Mouse (Mus musculus) bone marrow, adult 2 months (tissue): ENCODE measurements around the gene Raph1. TPM values are rescaled to one million over a fixed set of nuclear protein-coding genes. Genes with fewer than 3 reads are reported as not detected.
A peak's percentile ranks its signal among the peaks of the same experiment; 100 is the strongest.
"Not testable (repeated sequence)": the region's sequence is repeated elsewhere in the genome, so short reads cannot be mapped to it uniquely, and the experiment has no call there.

Experiments used
- H3K27ac ChIP-seq: fragments of 200-500 bp; 2 replicates; pipeline ENCODE4 v1.5.1; 2012; ENCODE audit warnings: low read depth, mild to moderate bottlenecking, control low read depth, inconsistent platforms, low read length; ENCODE audit not compliant: control insufficient read depth, poor library complexity, insufficient read depth
- H3K4me1 ChIP-seq: fragments of 200-500 bp; 2 replicates; pipeline ENCODE4 v1.6.1; 2011; ENCODE audit warnings: low read length; ENCODE audit not compliant: control insufficient read depth, insufficient read depth
- H3K4me3 ChIP-seq: fragments of 200-500 bp; replicated peaks from 2 replicates; pipeline ENCODE3; 2011; ENCODE audit warnings: mild to moderate bottlenecking, low read depth, low read length, control low read depth; ENCODE audit not compliant: control insufficient read depth
- CTCF ChIP-seq: fragments of 200-500 bp; IDR thresholded peaks from 2 replicates; pipeline ENCODE4 v1.5.1; 2011; ENCODE audit warnings: low read length, control low read depth; ENCODE audit not compliant: control insufficient read depth, insufficient read depth
- POLR2A ChIP-seq: fragments of 200-500 bp; IDR thresholded peaks from 2 replicates; pipeline ENCODE4 v1.6.1; 2011; ENCODE audit warnings: low read depth, mild to moderate bottlenecking, control low read depth, low read length, borderline replicate concordance; ENCODE audit not compliant: control insufficient read depth
- WGBS: fragments of 180-500 bp; shearing (Covaris S2); methylation state at CpG from one replicate; pipeline ENCODE4 v1.1.7; 2018; 5-methylcytosine and 5-hydroxymethylcytosine counted together
- polyA plus RNA-seq: library from polyadenylated mRNA; stranded (reverse); fragments of >200 nt; gene quantifications from 2 replicates; pipeline ENCODE4 v1.2.4, GENCODE M21; 2011; ENCODE audit warnings: low replicate concordance; ENCODE audit not compliant: missing spikeins, insufficient read depth, insufficient read length

Gene Raph1
- polyA plus RNA-seq, 1 experiment = 4.3 TPM

GRCm38 (mm10) chr1:60485649-60486048 is 81.3 kb downstream of the Raph1 start:
- Histone ChIP-seq H3K4me3 (no peak overlapping the region), H3K4me1 (no peaks in the 10 kb centered on the region), H3K27ac (no peak overlapping the region)
- TF ChIP-seq CTCF (no peak), POLR2A (no peak)
- WGBS = 78% methylated on average over 3 of the region's 3 CpGs

- WGBS = 66% methylated on average over 1 of the region's 1 CpGs
- Histone ChIP-seq H3K27ac (no peak overlapping the region), H3K4me3 (no peak overlapping the region), H3K4me1 (no peaks in the 10 kb centered on the region)
- no peak for TF ChIP-seq CTCF
- TF ChIP-seq POLR2A = no peak
These were observed 84.0 kb downstream of the Raph1 start for GRCm38 (mm10) chr1:60482881-60483280.

GRCm38 (mm10) chr1:60481561-60481960 is 85.3 kb downstream of the Raph1 start:
- WGBS = 78% methylated on average over 1 of the region's 1 CpGs
- no peaks in the 10 kb centered on the region for H3K4me1 ChIP-seq
- TF ChIP-seq CTCF = no peak
- no peak for TF ChIP-seq POLR2A
- H3K27ac ChIP-seq = no peak overlapping the region
- no peak overlapping the region for H3K4me3 ChIP-seq

GRCm38 (mm10) chr1:60470541-60470940 is 96.4 kb downstream of the Raph1 start:
- TF ChIP-seq POLR2A = no peak
- TF ChIP-seq CTCF = no peak
- 82% methylated on average over 7 of the region's 7 CpGs for WGBS
- Histone ChIP-seq H3K4me3 (no peak overlapping the region), H3K27ac (no peak overlapping the region), H3K4me1 (no peaks in the 10 kb centered on the region)

- Histone ChIP-seq H3K27ac (no peak overlapping the region), H3K4me3 (no peak overlapping the region), H3K4me1 (no peaks in the 10 kb centered on the region)
- 87% methylated on average over 2 of the region's 2 CpGs for WGBS
- no peak for TF ChIP-seq CTCF
- TF ChIP-seq POLR2A = no peak
These were observed 97.4 kb downstream of the Raph1 start for GRCm38 (mm10) chr1:60469491-60469890.

GRCm38 (mm10) chr1:60460623-60461022 is 106.3 kb downstream of the Raph1 start:
- Histone ChIP-seq H3K27ac (no peak overlapping the region), H3K4me3 (no peak overlapping the region), H3K4me1 (no peaks in the 10 kb centered on the region)
- TF ChIP-seq POLR2A (no peak), CTCF (no peak)
- 28% methylated on average over 1 of the region's 1 CpGs for WGBS

- no peak overlapping the region for H3K27ac ChIP-seq
- TF ChIP-seq CTCF (no peak), POLR2A (no peak)
- H3K4me3 ChIP-seq = no peak overlapping the region
- WGBS = 35% methylated on average over 1 of the region's 1 CpGs
- H3K4me1 ChIP-seq = no peaks in the 10 kb centered on the region
These were observed 117.0 kb downstream of the Raph1 start for GRCm38 (mm10) chr1:60449896-60450295.

GRCm38 (mm10) chr1:60447067-60447466 is 119.8 kb downstream of the Raph1 start:
- Histone ChIP-seq H3K4me3 (no peak overlapping the region), H3K27ac (no peak overlapping the region), H3K4me1 (no peaks in the 10 kb centered on the region)
- TF ChIP-seq CTCF = peak; percentile 42; the same call in 1 of the 2 replicates
- TF ChIP-seq POLR2A = no peak
- 27% methylated on average over 12 of the region's 12 CpGs for WGBS

- H3K4me1 ChIP-seq, H3K4me3 ChIP-seq, H3K27ac ChIP-seq: not testable (repeated sequence)
- 68% methylated on average over 5 of the region's 5 CpGs for WGBS
These were observed 125.5 kb downstream of the Raph1 start for GRCm38 (mm10) chr1:60441438-60441837.
